Mouse (Mus musculus) cerebellum, adult (tissue): ENCODE data around the gene Hyal1.

Experiments used
- ATAC-seq: cut with Nextera tagmentation; 2 replicates; pipeline ENCODE4 v1.9.2; 2017; ENCODE audit warnings: mild to moderate bottlenecking, moderate library complexity, mixed read lengths; ENCODE audit not compliant: insufficient number of reproducible peaks, low FRiP score, low TSS enrichment

Gene Hyal1

GRCm38 (mm10) chr9:107612191-107612944 is 35.6 kb downstream of the Hyal1 start:
- peak; percentile 88 for ATAC-seq

- no peak for ATAC-seq
These were observed 36.3 kb downstream of the Hyal1 start for GRCm38 (mm10) chr9:107612945-107613569.

GRCm38 (mm10) chr9:107615035-107615434 is 38.3 kb downstream of the Hyal1 start:
- no peak for ATAC-seq

- no peak for ATAC-seq
These were observed 40.7 kb downstream of the Hyal1 start for GRCm38 (mm10) chr9:107617461-107617860.

GRCm38 (mm10) chr9:107618098-107618497 is 41.4 kb downstream of the Hyal1 start:
- ATAC-seq: no peak

GRCm38 (mm10) chr9:107618778-107619545 is 42.2 kb downstream of the Hyal1 start:
- ATAC-seq: no peak; the same call in 1 of the 2 replicates

- ATAC-seq: no peak
These were observed 42.8 kb downstream of the Hyal1 start for GRCm38 (mm10) chr9:107619546-107619879.

- ATAC-seq: no peak
These were observed 44.2 kb downstream of the Hyal1 start for GRCm38 (mm10) chr9:107620954-107621353.

- no peak for ATAC-seq
These were observed 47.8 kb downstream of the Hyal1 start for GRCm38 (mm10) chr9:107624539-107624938.

- no peak for ATAC-seq
These were observed 48.2 kb downstream of the Hyal1 start for GRCm38 (mm10) chr9:107624951-107625350.

GRCm38 (mm10) chr9:107625351-107626128 is 48.8 kb downstream of the Hyal1 start:
- ATAC-seq: no peak

GRCm38 (mm10) chr9:107626158-107626843 is 49.6 kb downstream of the Hyal1 start:
- no peak for ATAC-seq

GRCm38 (mm10) chr9:107626844-107627277 is 50.1 kb downstream of the Hyal1 start:
- ATAC-seq: no peak

- ATAC-seq: no peak
These were observed 50.9 kb downstream of the Hyal1 start for GRCm38 (mm10) chr9:107627387-107628255.

GRCm38 (mm10) chr9:107628721-107629410 is 52.1 kb downstream of the Hyal1 start:
- no peak for ATAC-seq

- ATAC-seq: no peak
These were observed 52.6 kb downstream of the Hyal1 start for GRCm38 (mm10) chr9:107629411-107629730.

GRCm38 (mm10) chr9:107629901-107630425 is 53.2 kb downstream of the Hyal1 start:
- ATAC-seq: no peak

GRCm38 (mm10) chr9:107630576-107630975 is 53.8 kb downstream of the Hyal1 start:
- no peak for ATAC-seq
